Mouse (Mus musculus) cerebellum, adult (tissue): ENCODE results near the gene Tcp11l1.

Source experiments
- ATAC-seq: cut with Nextera tagmentation; 2 replicates; pipeline ENCODE4 v1.9.2; 2017; ENCODE audit warnings: mild to moderate bottlenecking, moderate library complexity, mixed read lengths; ENCODE audit not compliant: insufficient number of reproducible peaks, low FRiP score, low TSS enrichment

Tcp11l1 gene

DNA sequence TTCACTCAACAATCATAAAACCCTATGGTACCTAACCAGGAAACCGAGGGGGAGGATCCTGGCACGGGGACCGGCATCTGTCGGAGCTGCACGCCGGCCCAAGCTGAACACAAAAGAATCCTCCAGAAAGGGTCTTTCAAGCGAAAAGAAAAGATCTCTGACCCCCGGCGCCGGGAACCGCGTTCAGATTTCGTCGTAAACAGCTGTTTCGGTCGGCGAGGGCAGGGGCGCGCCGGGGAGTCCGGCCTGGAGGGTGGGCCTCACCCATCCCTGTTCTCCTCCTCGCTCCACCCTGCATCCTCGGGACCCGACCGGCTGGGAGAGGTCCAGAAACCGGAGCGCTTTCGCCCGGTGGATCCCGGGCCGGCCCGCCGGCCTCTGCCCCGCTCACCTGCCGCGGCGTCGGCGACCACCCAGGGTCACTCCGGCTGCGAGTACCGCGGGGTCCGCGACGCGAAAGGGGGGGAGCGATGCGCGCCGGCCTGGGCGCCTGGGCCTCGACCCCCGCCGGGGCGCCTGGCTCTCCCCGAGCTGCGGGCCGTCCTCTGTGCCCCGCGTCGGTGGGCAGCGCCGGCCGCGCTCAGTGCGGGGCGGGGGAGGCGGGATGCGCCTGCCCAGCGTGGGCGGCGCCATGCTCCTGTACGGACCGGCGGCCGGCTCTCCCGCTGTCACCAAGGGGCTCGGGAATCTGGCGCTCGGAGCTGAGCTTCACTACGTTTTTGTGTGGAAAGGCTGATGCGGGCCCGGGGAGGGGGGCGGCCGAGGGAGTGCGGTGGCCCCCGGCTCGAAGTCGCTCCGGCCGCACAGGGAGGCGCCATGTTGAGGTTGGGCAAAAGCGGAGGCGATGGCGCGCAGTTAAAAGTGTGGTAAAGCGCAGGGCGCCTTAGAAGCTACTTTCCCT lies at the start of gene Tcp11l1:
Gene Tcp11l1 (minus strand): TSS at position 585 of the 901 bp plus-strand sequence.
- ATAC-seq: peak; percentile 83

DNA sequence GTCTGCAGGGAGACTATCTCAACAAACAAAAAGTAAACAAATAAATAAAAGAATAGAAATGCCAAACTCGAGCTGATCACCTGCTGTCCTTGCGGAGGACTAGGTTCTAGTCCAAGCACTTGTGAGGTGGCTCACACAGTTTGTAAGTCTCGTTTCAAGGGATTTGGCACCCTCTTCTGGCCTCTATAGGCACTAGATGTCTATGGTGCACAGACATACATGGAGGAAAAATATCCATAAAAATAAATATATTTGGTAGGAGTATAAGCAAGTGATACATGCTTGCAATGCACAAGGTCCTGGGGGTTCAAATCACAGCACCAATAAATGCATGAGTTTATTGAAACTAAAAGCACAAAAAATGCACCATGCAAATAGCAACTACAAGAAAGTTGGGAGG lies 38.6 kb upstream of the Tcp11l1 start:
- ATAC-seq: no peak

DNA sequence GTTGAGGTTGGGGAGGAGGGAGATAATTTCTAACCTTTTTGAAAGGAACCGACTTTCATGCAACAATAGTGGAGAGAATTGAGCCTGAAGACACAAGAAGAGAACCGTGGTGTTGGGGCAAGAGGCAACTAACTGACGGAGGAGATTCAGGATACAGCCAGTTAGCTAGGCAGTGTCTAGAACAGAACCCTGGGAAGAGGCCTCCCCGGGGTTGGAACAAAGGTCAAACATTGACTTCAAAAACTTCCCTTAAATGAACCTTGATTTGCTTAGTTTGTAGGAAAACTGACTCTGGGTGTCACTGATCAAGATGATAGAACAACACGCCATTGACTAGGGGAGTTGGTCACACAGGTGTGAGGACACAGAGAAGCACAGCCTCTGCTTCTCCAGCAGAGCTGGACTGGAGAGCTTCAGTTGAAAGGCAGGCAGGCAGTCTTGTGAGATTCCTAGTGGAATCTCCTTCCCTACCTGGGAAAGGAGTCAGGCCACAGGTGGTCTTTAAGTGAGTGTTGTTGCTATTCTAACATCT lies 36.7 kb upstream of the Tcp11l1 start:
- no peak for ATAC-seq

DNA sequence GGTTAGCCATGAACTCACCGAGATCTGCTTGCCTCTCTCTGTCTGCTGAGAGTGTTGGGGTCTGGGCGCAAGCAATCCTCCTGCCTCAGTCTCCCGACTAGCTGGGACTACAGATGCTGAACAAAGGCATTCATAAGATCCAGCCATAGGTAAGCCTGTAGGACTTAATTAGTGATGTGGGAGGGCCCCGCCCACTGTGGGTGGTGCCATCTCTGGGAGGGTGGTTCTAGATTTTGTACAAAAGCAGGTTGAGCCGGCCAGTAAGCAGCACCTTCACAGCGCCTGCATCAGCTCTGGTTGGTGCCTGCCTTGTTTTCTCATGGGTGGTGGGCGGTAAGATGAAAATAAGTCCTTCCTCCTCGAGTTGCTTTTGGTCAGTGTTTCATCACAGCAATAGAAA lies 34.3 kb upstream of the Tcp11l1 start:
- no peak for ATAC-seq

DNA sequence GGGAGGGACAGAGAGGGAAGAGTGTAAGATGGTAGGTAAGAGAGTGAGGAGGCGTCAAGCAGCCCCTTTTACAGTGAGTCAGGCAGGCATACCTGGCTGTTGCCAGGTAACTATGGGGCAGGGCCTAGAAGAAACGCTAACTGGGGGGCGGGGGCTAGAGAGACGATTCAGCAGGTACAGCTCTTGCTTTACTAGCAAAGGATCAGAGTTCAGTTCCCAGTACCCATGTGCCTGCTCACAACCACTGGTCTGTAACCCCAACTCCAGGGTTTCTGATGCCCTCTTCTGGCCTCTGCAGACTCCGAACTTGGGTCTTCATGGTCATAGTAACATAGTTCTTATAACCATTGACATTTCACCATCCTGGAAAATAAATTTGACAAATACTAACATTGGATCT lies 32.0 kb upstream of the Tcp11l1 start:
- no peak for ATAC-seq

DNA sequence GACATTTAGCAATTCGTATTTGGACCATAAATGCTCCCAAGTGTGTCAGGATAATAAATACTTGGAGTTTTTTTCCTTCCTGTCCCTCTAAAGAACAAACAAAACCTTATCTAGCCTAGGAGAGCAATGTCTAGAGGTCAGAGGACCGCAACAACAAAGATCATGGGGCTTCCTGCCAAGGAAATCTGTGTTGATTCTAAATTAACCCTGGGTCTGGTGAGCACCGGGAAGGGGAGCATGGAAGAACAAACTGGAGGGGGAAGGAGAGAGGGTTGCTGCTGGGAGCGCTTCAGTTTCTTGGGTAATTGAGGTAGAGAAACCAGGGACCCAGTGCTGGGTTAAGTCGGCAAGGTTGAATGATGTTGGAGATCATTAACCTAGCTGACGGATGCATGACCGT lies 31.2 kb upstream of the Tcp11l1 start:
- 0 out of 2 replicates have a peak, but pooled peaks have one; percentile 7 for ATAC-seq

DNA sequence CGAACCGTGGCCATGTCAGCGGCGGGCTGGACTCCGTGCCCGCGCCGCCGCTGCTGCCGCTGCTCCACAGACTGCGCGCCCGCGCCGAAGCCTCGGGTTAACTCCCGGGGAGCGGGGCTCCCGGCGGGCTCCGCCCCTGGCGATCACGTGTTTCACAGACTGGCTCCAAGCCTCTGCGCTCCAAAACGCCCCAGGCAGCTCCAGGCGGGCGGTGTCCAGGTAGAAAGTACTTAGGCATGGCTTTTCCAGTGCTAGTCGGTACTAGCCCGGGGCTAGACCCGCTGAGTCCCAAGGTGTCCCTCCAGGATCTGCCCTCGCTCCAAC lies 30.7 kb upstream of the Tcp11l1 start, which contains the start of gene Depdc7:
Gene Depdc7 (minus strand): TSS at position 138 of the 324 bp plus-strand sequence.
- ATAC-seq: peak; percentile 85

DNA sequence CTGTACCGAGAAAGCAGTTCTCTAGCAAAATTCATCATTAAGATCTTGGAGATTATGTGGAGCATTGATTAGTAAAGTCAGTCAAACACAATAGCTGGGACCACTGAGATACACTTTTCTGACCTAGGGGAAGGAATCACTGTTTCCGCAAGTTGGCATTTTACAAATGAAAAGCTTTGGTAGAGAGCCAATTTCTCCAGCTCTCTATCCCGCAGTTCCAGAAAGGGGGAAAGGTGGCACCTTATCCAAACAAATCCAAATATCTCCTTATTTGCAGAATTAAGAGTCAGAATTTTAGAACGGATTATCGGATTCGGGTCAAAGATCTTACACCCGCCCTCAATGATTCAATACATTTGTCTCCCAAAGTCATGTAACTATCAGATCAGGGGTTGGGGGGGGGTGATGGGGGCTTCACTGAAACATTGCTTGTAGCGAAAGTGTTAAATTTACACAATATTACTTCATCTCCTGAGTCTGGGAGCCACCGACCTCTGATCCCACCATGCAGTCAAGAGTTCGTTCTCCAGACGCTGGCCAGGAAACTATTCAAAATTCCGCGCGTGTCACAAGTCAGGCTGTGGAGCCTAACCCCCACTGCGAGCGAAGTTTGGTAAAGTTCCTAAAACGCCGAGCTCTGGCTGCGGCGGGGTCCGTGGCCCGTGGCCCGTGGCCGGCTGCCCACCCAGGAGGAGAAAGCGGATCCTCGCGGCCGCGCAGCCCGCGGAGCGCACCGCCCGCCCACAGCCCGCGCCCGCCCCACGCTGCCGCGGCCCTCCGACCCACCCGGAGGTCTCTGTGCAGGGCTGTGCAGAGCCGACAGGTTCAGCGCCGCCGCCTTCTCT lies 30.1 kb upstream of the Tcp11l1 start:
- no peak for ATAC-seq

DNA sequence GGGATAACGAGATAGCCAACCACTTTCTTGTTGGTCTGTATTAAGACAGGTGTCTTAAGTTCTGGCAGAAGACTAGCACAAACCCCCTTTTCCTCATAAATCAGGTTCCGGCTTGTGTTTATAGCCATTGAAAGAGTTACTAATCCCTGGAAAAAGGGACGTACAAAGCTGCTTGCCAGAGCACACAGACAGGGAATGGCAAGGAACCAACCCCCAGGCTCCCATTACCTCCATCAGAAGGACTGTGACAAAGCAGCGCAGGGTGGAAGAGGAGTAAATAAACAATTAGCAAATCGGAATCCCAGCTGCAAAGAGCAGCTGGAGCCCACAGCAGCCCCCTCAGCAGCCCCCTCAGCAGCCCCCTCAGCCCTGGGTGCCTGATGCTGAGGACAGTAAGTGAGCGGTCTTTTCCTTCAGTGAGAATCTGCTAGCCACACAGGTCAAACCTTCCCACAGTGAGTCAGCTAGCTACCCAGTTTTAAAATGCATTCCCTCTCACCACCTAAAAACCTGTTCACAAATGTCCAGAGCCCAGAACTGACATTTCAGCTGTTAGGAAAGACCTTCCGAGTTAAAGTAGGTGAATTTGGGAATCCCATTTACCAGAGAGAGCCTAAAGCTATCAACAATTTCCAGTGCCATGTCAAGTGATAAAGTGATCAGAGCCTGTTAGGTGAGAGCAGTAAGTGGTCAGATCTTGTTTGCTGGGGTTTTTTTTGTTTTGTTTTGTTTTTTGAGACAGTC lies 29.2 kb upstream of the Tcp11l1 start:
- ATAC-seq: no peak

DNA sequence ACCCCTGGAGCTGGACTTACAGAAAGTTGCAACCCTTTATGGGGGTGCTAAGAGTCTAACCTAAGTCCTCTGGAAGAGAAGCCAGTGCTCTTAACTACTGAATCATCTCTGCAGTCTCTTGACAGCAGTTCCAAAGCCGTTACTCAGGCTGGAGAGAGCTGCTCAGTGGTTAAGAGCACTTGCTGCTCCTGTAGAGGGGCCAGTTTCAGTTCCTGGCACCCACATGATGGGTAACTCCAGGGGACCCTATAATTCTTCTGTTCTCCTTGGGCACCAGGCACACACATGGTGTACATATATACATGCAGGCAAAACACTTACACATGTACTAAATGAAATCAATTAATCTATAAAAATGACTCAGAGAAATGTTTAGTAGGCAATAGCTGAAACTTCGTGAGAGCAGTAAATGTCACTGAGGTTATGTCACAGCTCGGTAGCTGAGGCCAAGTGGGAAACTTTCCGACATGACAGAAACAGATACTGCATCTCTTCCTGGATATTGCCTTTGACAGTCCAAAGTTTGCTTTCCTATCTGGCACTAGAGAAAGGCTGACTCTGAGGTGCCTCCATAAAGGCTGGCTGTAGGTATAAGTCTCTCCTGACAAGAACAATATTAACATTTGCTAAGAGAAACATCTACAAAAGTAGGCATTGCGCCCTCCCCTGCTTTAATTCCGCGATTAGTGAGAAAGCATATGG lies 28.4 kb upstream of the Tcp11l1 start:
- no peak for ATAC-seq

DNA sequence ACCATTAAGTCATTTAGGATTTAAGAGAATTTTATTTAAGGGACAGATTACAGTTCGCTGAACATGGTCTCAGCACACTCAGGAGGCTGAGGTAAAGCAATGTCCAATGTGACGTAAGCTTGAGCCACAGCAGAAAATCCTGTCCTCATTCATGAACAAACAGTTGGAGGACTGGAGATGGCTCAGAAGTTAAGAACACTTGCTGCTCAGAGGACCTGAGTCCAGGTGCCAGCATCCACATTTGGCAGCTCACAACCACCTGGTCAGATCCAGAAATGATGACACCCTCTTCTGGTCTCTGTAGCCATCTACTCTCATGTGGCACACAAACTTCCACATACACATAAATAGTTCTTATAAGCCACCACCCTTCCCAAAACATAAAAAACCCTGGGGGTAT lies 27.7 kb upstream of the Tcp11l1 start:
- ATAC-seq: no peak

DNA sequence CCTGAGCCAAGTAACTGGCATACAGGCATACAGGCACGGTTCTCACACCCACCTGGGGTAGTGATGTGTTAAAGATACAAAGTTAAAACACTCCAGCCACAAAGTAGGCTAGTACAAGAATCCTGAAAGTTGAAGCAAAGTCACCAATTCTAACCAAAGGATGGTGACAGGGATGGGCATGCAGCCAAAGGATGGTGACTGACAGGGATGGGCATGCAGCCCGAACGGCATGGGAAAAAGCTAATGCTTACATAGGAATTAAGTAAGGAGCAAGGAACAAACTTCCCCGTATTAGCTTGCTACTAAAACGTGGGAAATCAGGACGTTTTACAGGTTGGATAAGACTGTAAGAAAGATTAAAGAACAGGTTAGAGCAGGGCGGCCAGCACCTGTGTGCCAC lies 24.3 kb upstream of the Tcp11l1 start:
- ATAC-seq: no peak

DNA sequence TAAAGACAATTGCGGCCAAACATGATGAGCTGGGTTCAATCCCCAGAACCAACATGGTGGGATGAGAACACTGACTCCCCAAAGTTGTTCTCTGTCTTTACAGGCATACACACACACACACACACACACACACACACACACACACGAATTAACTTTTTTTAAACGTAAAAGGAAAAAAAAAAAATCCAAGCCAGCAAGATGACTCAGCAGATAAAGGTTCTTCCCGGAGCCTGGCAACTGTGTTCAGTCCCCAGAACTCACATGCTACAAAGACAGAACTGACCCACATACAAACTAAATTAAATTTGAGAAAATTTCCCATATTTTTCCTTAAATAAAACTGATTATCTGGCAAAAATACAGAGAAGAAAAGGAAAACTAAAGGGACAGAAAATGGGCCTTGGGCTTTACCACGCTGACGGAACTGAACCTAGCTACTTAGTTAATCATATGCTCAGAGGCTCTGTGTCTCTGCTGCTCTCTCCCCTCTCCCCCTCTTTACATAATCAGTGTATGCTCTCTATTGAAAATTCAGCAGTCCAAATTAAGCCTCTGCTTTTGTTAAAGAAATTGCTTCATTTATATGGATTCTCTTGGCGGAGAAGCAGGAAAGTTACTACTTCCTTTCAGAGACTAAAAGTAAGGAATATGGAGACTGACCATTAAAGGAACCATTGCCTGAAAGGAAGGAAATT lies 20.7 kb upstream of the Tcp11l1 start:
- no peak for ATAC-seq

DNA sequence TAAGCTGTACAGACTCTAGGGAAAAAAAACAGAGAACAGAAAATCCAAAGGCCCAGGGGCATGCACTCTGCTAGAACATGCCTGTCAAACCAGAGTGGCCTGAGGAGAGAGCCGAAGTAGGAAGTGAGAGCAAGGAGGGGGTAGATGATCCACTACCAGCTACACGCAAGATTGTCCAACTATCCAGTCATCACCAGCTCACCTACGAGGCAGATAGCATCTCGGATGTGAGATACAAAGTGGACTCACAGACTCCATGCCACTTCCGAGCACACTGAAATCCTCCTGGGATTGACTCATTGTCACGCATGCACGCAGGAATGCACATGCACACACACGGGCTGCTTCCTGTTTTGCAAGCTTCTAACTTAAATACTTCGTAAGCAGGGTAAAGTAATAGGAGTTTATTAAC lies 20.1 kb upstream of the Tcp11l1 start:
- no peak for ATAC-seq

DNA sequence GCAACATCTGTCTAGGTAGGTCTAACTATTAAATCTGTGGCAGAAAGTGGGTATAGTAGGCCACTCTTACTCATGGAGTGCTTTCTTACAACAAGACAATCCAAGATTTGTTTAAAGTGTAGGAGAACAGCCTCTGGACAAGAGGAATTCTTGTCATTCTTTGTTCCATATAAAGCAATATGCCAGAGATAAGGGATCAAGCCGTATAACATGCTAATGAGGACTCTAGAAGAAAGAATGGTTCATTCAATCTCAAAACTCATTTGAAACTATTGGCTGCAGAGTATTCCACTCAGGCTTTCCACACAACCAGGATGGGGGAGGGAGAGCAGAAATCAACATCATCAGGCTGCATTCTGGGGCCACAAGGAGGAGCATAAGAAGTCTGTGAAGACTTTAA lies 15.4 kb upstream of the Tcp11l1 start:
- ATAC-seq: no peak

DNA sequence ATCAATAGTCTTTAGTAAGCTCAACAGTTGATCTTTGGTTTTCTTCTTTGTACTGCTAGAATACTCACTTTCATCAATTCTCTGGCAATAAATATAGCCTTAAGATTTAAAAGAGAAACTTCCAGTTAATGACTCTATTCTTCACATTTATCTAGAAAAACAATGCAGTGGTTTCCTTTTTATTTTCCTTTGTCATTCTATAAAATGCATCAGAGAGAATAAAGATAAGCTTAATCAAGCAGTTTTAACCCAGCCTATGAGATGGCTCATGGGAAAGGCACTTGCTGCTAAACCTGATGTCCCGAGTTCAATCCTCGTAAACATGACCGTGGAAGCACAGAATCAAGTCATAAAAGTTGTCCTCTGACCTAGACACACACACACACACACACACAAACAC lies 10.1 kb upstream of the Tcp11l1 start:
- no peak for ATAC-seq

DNA sequence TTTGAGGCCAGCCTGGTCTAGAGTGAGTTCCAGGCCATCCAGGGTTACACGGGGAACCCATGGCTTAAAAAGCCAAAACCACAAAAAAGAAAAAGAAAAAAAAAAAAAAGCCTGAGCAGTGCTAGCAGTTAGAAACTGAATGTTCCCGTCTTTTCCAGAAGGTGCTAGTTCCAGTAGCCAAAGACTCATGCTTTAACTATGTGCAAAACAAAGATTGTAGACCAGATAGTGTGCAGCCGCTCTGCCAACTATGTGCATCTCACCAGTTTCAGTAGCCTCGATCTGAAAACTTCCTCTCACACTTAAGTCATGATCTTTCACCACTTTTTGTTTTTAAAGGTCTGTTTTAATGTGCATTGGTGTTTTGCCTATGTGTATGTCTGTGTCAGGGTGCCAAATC lies 5.9 kb upstream of the Tcp11l1 start:
- ATAC-seq: no peak

DNA sequence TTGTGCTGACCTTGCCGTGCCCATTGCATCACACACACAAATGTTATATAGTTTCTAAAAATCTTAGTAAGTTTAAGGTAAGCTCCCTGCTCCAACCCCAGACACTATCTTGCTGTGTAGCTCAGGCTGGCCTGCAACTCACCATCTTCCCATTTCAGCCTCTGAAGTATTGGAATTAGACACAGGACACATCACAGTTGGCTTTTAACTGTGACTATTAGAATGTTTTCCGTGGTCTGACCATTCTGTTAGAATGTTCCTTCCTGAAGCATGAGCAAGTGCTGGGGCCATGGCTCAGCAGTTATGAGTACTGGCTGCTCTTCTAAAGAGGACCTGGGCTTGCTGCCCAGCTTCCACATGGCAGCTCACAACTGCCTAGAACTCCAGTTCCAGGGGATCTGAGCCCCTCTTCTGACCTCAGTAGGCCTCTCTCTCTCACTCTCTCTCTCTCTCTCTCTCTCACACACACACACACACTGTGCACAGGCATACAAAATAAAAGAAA lies 5.3 kb upstream of the Tcp11l1 start:
- ATAC-seq: no peak

DNA sequence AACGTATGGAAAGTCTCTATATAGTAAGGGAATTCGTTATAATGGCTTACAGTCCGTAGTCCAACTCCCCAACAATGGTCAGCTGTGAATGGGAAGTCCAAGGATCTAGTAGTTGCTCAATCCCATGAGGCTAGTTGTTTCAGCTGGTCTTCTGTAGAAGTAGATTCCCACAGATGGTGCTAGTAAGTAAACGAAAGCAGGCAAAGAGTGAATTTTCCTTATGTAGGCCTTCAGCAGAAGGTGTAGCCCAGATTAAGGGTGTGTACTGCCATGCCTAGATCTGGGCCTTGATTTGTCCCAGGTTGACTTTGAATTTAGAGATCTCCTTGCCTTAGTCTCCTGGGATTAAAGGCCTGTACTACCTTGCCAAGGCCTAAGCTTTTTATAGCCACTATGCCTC lies 4.3 kb upstream of the Tcp11l1 start, which contains the start of gene Pin1rt1:
Gene Pin1rt1 (minus strand): TSS at position 101 of the 400 bp plus-strand sequence.
- no peak for ATAC-seq
